In the genomic region with DNA sequence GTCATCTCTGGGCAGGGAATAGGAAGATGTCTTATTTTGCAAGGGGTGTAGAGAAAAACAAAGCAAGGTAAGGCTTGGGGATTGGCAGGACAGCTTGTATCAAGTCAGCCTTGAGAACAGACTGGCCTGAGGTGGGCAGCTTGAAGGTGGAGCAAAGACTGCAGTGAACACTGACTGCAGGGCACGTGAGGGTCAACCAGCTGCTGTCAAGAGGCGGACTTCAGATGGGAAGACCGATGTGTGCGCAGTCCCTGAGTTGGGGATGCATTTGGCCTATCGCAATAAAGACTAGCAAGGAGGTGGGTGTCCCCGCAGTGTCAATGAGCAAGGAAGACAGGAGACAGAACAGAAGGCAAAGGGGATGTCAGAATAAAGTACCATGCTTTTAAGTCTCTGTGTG, we compare ENCODE assay signal across 42 mouse cellular contexts. TPM values are rescaled to one million over a fixed set of nuclear protein-coding genes. Genes with fewer than 3 reads are reported as not detected.
"Had no signal": no experiment of that assay in that cellular context is flagged by ENCODE, and none has a peak within 500 bp of the region (broad histone marks: within the 10 kb centered on the region; RNA-seq: fewer than 3 reads in every experiment).

No protein-coding gene starts in this region.

- DNase-seq: left cerebral cortex, postnatal 4 days; liver; liver, embryonic 13.5 days; liver, postnatal 0 days; lung, adult 18-20 months; lung, adult 2 months; lung, embryonic 14.5 days; lung, postnatal 10 days; lung, postnatal 14 days; lung, postnatal 36 days; lung, postnatal 4 days had no signal

- H3K9ac ChIP-seq: limb, embryonic 12.5 days; limb, embryonic 13.5 days; limb, embryonic 15.5 days; liver, embryonic 12.5 days; liver, embryonic 13.5 days; liver, embryonic 14.5 days; liver, embryonic 15.5 days; liver, postnatal 0 days; lung, embryonic 14.5 days; lung, embryonic 15.5 days; midbrain, embryonic 12.5 days; midbrain, embryonic 13.5 days; midbrain, embryonic 15.5 days; neural tube, embryonic 12.5 days had no signal

- H3K4me3 ChIP-seq: left cerebral cortex, adult 2 months; limb, embryonic 12.5 days; limb, embryonic 13.5 days; limb, embryonic 15.5 days; liver, embryonic 12.5 days; liver, embryonic 13.5 days; liver, embryonic 15.5 days; lung, embryonic 15.5 days; megakaryocyte, embryonic 14.5 days; midbrain, embryonic 10.5 days; midbrain, embryonic 12.5 days; midbrain, embryonic 13.5 days; midbrain, embryonic 15.5 days; myocyte; neural tube, embryonic 12.5 days had no signal

- H3K27ac ChIP-seq: left cerebral cortex, adult 2 months; limb, embryonic 12.5 days; limb, embryonic 13.5 days; limb, embryonic 15.5 days; liver, embryonic 12.5 days; liver, embryonic 13.5 days; liver, embryonic 14.5 days; liver, embryonic 15.5 days; lung, embryonic 15.5 days; macrophage; midbrain, embryonic 10.5 days; midbrain, embryonic 12.5 days; midbrain, embryonic 13.5 days; midbrain, embryonic 15.5 days; neural tube, embryonic 12.5 days had no signal

- H3K36me3 ChIP-seq: limb, embryonic 12.5 days; limb, embryonic 13.5 days; limb, embryonic 15.5 days; liver, embryonic 12.5 days; liver, embryonic 13.5 days; liver, embryonic 15.5 days; lung, embryonic 15.5 days; midbrain, embryonic 10.5 days; midbrain, embryonic 12.5 days; midbrain, embryonic 13.5 days; midbrain, embryonic 15.5 days; neural tube, embryonic 12.5 days had no signal

- H3K4me1 ChIP-seq: liver, embryonic 12.5 days; liver, embryonic 15.5 days had no signal

- H3K27me3 ChIP-seq: neural tube, embryonic 12.5 days had no signal

- H3K4me2 ChIP-seq: limb, embryonic 12.5 days; limb, embryonic 13.5 days; limb, embryonic 15.5 days; liver, embryonic 11.5 days; liver, embryonic 12.5 days; liver, embryonic 13.5 days; liver, embryonic 15.5 days; lung, embryonic 14.5 days; lung, embryonic 15.5 days; midbrain, embryonic 12.5 days; midbrain, embryonic 13.5 days; midbrain, embryonic 15.5 days; neural tube, embryonic 12.5 days had no signal

- H3K9me3 ChIP-seq: limb, embryonic 12.5 days; limb, embryonic 13.5 days; limb, embryonic 15.5 days; liver, embryonic 12.5 days; liver, embryonic 13.5 days; liver, embryonic 15.5 days; lung, embryonic 15.5 days; megakaryocyte, embryonic 14.5 days; midbrain, embryonic 10.5 days; midbrain, embryonic 12.5 days; midbrain, embryonic 13.5 days; midbrain, embryonic 15.5 days; neural tube, embryonic 12.5 days had no signal

- ATAC-seq: liver, embryonic 12.5 days; liver, postnatal 0 days; lung, postnatal 0 days; midbrain, embryonic 13.5 days; midbrain, embryonic 15.5 days; midbrain, embryonic 16.5 days had no signal

RNA-seq across cellular contexts. Expression of a gene that starts 14.6 kb away (rescaled TPM):
- total RNA-seq: left cerebral cortex, adult 2 months; left cerebral cortex, adult 8-10 months; left cerebral cortex, postnatal 10 days; left cerebral cortex, postnatal 14 days; left cerebral cortex, postnatal 25 days; left cerebral cortex, postnatal 36 days; left cerebral cortex, postnatal 4 days; megakaryocyte progenitor cell, adult 5-6 weeks; megakaryocyte, adult 5-6 weeks; megakaryocyte-erythroid progenitor cell, adult 5-6 weeks; midbrain, postnatal 0 days; monocyte, adult 5-6 weeks had no signal
- polyA plus RNA-seq: limb, embryonic 12.5 days; lung, embryonic 14.5 days; macrophage; midbrain, embryonic 12.5 days; midbrain, embryonic 16.5 days; myocyte; neural tube, embryonic 12.5 days had no signal

RNA-seq across cellular contexts. Expression of a gene that starts 32.9 kb away (rescaled TPM):
- total RNA-seq: left cerebral cortex, adult 2 months; left cerebral cortex, adult 8-10 months; left cerebral cortex, postnatal 10 days; left cerebral cortex, postnatal 14 days; left cerebral cortex, postnatal 25 days; left cerebral cortex, postnatal 36 days; left cerebral cortex, postnatal 4 days; megakaryocyte progenitor cell, adult 5-6 weeks; megakaryocyte, adult 5-6 weeks; megakaryocyte-erythroid progenitor cell, adult 5-6 weeks; midbrain, postnatal 0 days; monocyte, adult 5-6 weeks had no signal
- polyA plus RNA-seq: limb, embryonic 11.5 days; macrophage; midbrain, embryonic 10.5 days; midbrain, embryonic 12.5 days; midbrain, embryonic 15.5 days; midbrain, embryonic 16.5 days; midbrain, postnatal 0 days; myocyte; neural tube, embryonic 11.5 days had no signal

RNA-seq across cellular contexts. Expression of a gene that starts 56.7 kb away (rescaled TPM):
- total RNA-seq: left cerebral cortex, adult 2 months; left cerebral cortex, adult 8-10 months; left cerebral cortex, postnatal 10 days; left cerebral cortex, postnatal 14 days; left cerebral cortex, postnatal 25 days; left cerebral cortex, postnatal 36 days; left cerebral cortex, postnatal 4 days; megakaryocyte progenitor cell, adult 5-6 weeks; megakaryocyte, adult 5-6 weeks; megakaryocyte-erythroid progenitor cell, adult 5-6 weeks; midbrain, postnatal 0 days; monocyte, adult 5-6 weeks had no signal
- polyA plus RNA-seq: limb, embryonic 13.5 days; macrophage; midbrain, embryonic 10.5 days; midbrain, embryonic 12.5 days; midbrain, embryonic 15.5 days; midbrain, embryonic 16.5 days; midbrain, postnatal 0 days; myocyte; neural tube, embryonic 12.5 days had no signal
